Mouse (Mus musculus): ENCODE data around the gene Tiparp.

GRCm38 (mm10) chr3:65484161-65484733 is 44.0 kb upstream of the Tiparp start:
- TF ChIP-seq USF1 (IDR thresholded peaks at IDR 0.05; ENCODE audit: low read depth, low read length): no peak
- no peak for TF ChIP-seq HCFC1 (IDR thresholded peaks at IDR 0.05; ENCODE audit: low read depth, low read length)

Measured in CH12.LX (cell line).